Mouse (Mus musculus) neural tube, embryonic 13.5 days (tissue): Measurements from ENCODE around the gene Pax5. TPM values are rescaled to one million over a fixed set of nuclear protein-coding genes. Genes with fewer than 3 reads are reported as not detected.

Experiments used
- ATAC-seq: fragments of 200-750 bp; cut with Nextera tagmentation; 2 replicates; pipeline ENCODE4 v1.8.0; 2017; ENCODE audit warnings: low read depth, mild to moderate bottlenecking, moderate TSS enrichment, moderate library complexity
- H3K27ac ChIP-seq: fragments of 300-500 bp; sonication (generic); replicated peaks from 2 replicates; pipeline ENCODE4 v1.5.1; 2015; ENCODE audit warnings: moderate library complexity, mild to moderate bottlenecking, inconsistent platforms
- H3K27me3 ChIP-seq: fragments of 300-500 bp; sonication (generic); 2 replicates; pipeline ENCODE4 v1.6.1; 2015; ENCODE audit warnings: mild to moderate bottlenecking, inconsistent platforms
- H3K36me3 ChIP-seq: fragments of 300-500 bp; sonication (generic); 2 replicates; pipeline ENCODE4 v1.6.1; 2015; ENCODE audit warnings: mild to moderate bottlenecking, inconsistent platforms
- H3K4me1 ChIP-seq: fragments of 300-500 bp; sonication (generic); replicated peaks from 2 replicates; pipeline ENCODE4 v1.6.1; 2015; ENCODE audit warnings: inconsistent platforms
- H3K4me2 ChIP-seq: fragments of 300-500 bp; sonication (generic); 2 replicates; pipeline ENCODE4 v1.6.1; 2015; ENCODE audit warnings: inconsistent platforms, mild to moderate bottlenecking, moderate library complexity
- H3K4me3 ChIP-seq: fragments of 300-500 bp; sonication (generic); 2 replicates; pipeline ENCODE4 v1.5.1; 2015; ENCODE audit warnings: mild to moderate bottlenecking, inconsistent platforms
- H3K9ac ChIP-seq: fragments of 300-500 bp; sonication (generic); 2 replicates; pipeline ENCODE4 v1.6.1; 2015; ENCODE audit warnings: moderate library complexity, mild to moderate bottlenecking, inconsistent platforms
- H3K9me3 ChIP-seq: fragments of 300-500 bp; sonication (generic); 2 replicates; pipeline ENCODE4 v1.6.1; 2016; ENCODE audit warnings: inconsistent platforms
- WGBS: fragments of 180-500 bp; shearing (Covaris S2); methylation state at CpG from one replicate; pipeline ENCODE4 v1.1.7; 2015; 5-methylcytosine and 5-hydroxymethylcytosine counted together
- microRNA-seq: library from miRNA; unstranded; fragments of <30 nt; microRNA quantifications from one replicate; pipeline ENCODE4, GENCODE M21; 2016
- polyA plus RNA-seq: library from polyadenylated mRNA; unstranded; fragments of >200 nt; fragmentation: Nextera tagmentation; extraction: Ambion mirVana; gene quantifications from 2 replicates; pipeline ENCODE4 v1.2.1, GENCODE M21; 2015

Gene Pax5
- polyA plus RNA-seq, 1 experiment from 2014 or later = 2.1 TPM

DNA sequence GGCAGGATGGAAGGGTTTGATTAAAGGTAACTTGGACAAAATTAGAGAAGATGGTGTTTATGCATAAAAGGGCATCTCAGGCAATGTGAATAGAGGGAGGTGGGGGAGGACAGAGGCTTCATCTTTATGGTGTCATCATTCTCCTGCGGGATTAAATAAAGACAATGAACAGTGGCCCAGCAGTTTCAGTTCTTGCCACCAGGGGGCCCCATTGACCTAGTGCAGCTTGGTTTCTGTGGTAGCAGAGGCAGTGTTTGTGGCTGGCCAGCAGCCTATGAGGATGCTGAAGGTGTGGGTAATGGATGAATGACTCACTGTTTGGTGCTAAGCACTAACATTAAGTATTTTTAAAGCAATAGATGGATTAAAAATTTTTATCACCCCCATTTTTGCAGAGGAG is 230.5 kb downstream of the Pax5 start:
- ATAC-seq = no peak
- Histone ChIP-seq H3K4me2 (no peak overlapping the region), H3K9ac (no peak overlapping the region), H3K4me1 (peaks cover 3% of the 10 kb centered on the region; the same call in 1 of the 2 replicates), H3K27me3 (peaks cover 8% of the 10 kb centered on the region; the same call in 1 of the 2 replicates), H3K36me3 (no peaks in the 10 kb centered on the region), H3K4me3 (no peak overlapping the region), H3K27ac (no peak overlapping the region), H3K9me3 (no peaks in the 10 kb centered on the region)
- WGBS = 96% methylated on average over 1 of the region's 1 CpGs

Small RNA genes within 50 kb of the gene (microRNA-seq; reads per million reads assigned to microRNA genes)
- gene Mir5120 = not detected

Other genes starting within 250 kb of the Pax5 start
- 34.4 and 36.5 TPM in 2 replicates for gene Zcchc7, start 45.4 kb upstream of the Pax5 start, polyA plus RNA-seq